Mouse (Mus musculus) heart, postnatal 4 days (tissue): ENCODE results near the gene Sv2c. TPM values are rescaled to one million over a fixed set of nuclear protein-coding genes. Genes with fewer than 3 reads are reported as not detected.

Source experiments
- DNase-seq: peaks from one replicate; pipeline ENCODE4 v3.0.0; 2021
- total RNA-seq, 2 experiments: library from RNA; stranded (reverse); gene quantifications; 2 replicates each; pipeline ENCODE4 v1.2.3; 2021

Gene Sv2c
- total RNA-seq, 2 experiments from 2014 or later = 0.21 to 0.54 TPM

DNA sequence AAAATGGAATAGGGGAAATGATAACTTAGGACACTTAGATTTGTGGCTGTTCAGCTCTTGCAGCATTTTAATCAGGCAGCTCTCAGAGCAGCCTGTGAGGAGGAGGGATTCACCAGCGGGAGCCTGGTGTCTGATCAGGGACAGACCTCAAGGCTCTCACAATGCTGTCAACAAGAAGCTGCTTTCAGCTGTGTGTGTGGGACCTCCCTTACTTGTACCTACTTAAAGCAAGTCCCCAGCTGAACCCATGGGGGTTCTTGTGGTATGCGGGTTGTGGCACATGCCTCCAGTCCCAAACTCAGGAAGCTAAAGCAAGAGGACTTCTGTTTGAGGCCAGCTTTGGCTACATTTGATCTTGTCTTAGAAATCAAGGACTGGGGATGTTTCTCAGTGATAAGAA lies 189.8 kb downstream of the Sv2c start:
- no peak for DNase-seq

DNA sequence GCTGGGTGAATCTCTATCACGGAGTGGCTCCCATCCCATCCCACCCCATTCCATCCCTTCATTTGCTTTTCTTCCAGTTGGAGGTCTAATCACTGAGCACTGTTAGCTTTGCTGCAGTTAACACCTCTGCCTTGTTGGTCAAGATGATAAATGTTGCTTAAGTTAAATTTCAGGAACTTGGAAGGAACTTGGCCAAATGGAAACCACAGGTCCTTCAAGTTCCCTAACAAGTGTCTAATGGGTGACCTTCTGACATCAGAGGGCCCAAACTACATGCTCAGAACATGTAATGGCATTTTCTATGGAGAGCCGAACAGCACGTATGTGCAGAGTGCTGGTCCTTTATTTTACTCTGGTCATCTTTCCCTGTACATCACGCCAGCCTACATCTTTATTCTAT lies 190.5 kb downstream of the Sv2c start:
- no peak for DNase-seq

- no peak for DNase-seq
Observed at GRCm38 (mm10) chr13:95940811-95941210, 191.6 kb downstream of the Sv2c start.

DNA sequence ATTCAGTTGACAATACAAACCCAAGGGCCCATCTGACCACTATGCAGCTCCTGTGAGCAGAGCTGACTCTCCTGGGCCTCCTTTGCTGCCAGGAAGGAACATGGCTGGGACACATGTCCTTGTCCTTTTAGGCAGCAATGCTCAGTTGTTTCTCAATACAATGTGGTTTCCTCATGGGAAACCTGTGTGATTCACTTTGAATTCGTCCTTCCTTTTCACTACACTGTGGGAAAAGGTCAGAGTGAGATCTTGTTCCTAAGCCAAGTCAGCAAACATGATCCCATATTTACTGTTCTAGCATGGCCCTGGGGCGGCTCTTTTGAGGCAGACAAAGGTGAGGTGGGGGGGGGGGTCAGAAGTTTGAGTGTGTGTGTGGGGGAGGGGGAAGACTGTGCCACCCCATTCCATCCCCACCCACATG lies 208.2 kb downstream of the Sv2c start:
- no peak for DNase-seq

GRCm38 (mm10) chr13:95922626-95923025 lies 209.8 kb downstream of the Sv2c start:
- DNase-seq = peak; percentile 13

DNA sequence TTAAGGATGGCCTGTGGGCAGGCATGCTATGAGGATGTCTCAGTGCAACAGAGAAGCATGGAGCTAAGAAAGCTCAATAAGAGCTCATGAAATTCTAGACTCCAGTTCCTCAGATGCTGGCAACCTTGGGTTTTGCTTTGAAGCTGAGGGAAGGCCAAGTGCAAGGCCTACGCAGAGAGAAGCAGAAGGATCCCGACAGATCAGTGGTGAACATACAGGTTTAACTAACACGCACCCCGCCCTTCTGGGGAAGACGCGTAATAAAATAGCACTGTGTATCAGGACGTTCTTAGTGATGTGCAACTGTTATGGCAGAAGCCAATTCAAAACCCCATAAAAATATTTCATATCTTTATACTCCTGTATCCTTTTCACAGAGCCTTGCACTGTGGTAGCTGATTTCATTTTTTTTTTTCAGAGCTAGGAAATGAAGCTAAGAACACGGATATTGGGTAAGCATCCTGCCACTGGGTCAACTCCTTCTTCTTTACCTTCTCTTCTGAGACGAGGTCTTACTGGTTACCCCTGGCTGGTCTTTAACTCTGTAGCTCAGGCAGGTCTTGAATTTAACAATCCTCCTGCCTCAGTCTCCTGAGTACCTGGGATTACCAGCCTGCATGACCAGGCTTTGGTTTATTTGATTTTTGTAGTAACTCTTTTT lies 213.6 kb downstream of the Sv2c start:
- DNase-seq = no peak

GRCm38 (mm10) chr13:95913046-95913406 lies 219.4 kb downstream of the Sv2c start:
- no peak for DNase-seq

- DNase-seq = peak; percentile 25
Observed at GRCm38 (mm10) chr13:95912157-95913045, 220.0 kb downstream of the Sv2c start.

GRCm38 (mm10) chr13:95910270-95910669 lies 222.1 kb downstream of the Sv2c start:
- no peak for DNase-seq

- no peak for DNase-seq
Observed at GRCm38 (mm10) chr13:95909244-95909643, 223.1 kb downstream of the Sv2c start.

Other genes with a start within 250 kb of the Sv2c start
- gene Iqgap2, start 240.7 kb downstream of the Sv2c start, total RNA-seq = 1 to 10 TPM; 2.8 to 3.0 TPM
- gene Gm20075, start 51.2 kb downstream of the Sv2c start, total RNA-seq = 10 to 100 TPM; 24.4 to 27.3 TPM
- not detected for gene Gm17190, start 50.5 kb downstream of the Sv2c start, total RNA-seq